Mouse (Mus musculus) CH12F3 (cell line): ENCODE data around the gene Exosc6.
"Not testable (repeated sequence)": the region's sequence is repeated elsewhere in the genome, so short reads cannot be mapped to it uniquely, and the experiment has no call there.

Experiments used
- in situ Hi-C: fragments of 300-500 bp; cut with MboI; formaldehyde crosslinking; loops from 2 replicates; pipeline ENCODE4 v1.14.3; 2020; ENCODE audit warnings: low sequenced_read_pairs

The Exosc6 gene

GRCm38 (mm10) chr8:111056158-111056663 lies at the start of gene Exosc6:
Exosc6 (plus strand) TSS chr8:111056339.
- in situ Hi-C loops = no loop called here

- in situ Hi-C loops = not testable (repeated sequence)
Observed at GRCm38 (mm10) chr8:111010230-111010991, 45.7 kb upstream of the Exosc6 start.

GRCm38 (mm10) chr8:111026609-111027008 lies 29.5 kb upstream of the Exosc6 start:
- in situ Hi-C loops = not testable (repeated sequence)

- in situ Hi-C loops = no loop called here
Observed at GRCm38 (mm10) chr8:111027391-111027937, 28.7 kb upstream of the Exosc6 start.

- in situ Hi-C loops = no loop called here
Observed at GRCm38 (mm10) chr8:111029589-111029988, 26.6 kb upstream of the Exosc6 start.

- in situ Hi-C loops = no loop called here
Observed at GRCm38 (mm10) chr8:111030045-111030444, 26.1 kb upstream of the Exosc6 start.

- in situ Hi-C loops = no loop called here
Observed at GRCm38 (mm10) chr8:111031572-111031971, 24.6 kb upstream of the Exosc6 start, which contains the start of gene Ddx19b. Ddx19b (minus strand) TSS chr8:111031751.

GRCm38 (mm10) chr8:111032916-111033315 lies 23.2 kb upstream of the Exosc6 start, which contains the start of gene Aars:
Aars (plus strand) TSS chr8:111033144.
- in situ Hi-C loops = no loop called here

- in situ Hi-C loops = no loop called here
Observed at GRCm38 (mm10) chr8:111033482-111034215, 22.5 kb upstream of the Exosc6 start.

GRCm38 (mm10) chr8:111034276-111034675 lies 21.9 kb upstream of the Exosc6 start:
- in situ Hi-C loops = no loop called here

GRCm38 (mm10) chr8:111036591-111036990 lies 19.5 kb upstream of the Exosc6 start:
- in situ Hi-C loops = no loop called here

- in situ Hi-C loops = no loop called here
Observed at GRCm38 (mm10) chr8:111042546-111042945, 13.6 kb upstream of the Exosc6 start.

GRCm38 (mm10) chr8:111044003-111044734 lies 12.0 kb upstream of the Exosc6 start:
- in situ Hi-C loops = no loop called here

GRCm38 (mm10) chr8:111048694-111049093 lies 7.4 kb upstream of the Exosc6 start:
- in situ Hi-C loops = no loop called here

GRCm38 (mm10) chr8:111049106-111049505 lies 7.0 kb upstream of the Exosc6 start:
- in situ Hi-C loops = no loop called here

- in situ Hi-C loops = no loop called here
Observed at GRCm38 (mm10) chr8:111053827-111054518, 2.2 kb upstream of the Exosc6 start.

GRCm38 (mm10) chr8:111055031-111055634 lies 1.0 kb upstream of the Exosc6 start:
- in situ Hi-C loops = no loop called here

- in situ Hi-C loops = no loop called here
Observed at GRCm38 (mm10) chr8:111055661-111056060, 478 bp upstream of the Exosc6 start.

GRCm38 (mm10) chr8:111056691-111057293 lies 653 bp downstream of the Exosc6 start:
- in situ Hi-C loops = no loop called here
